Mouse (Mus musculus) brain, embryonic 14.5 days (tissue): ENCODE data around the gene Sh3bp5.

Source experiments
- CTCF ChIP-seq: fragments of 200-500 bp; IDR thresholded peaks from 2 replicates; pipeline ENCODE4 v1.5.1; 2012; ENCODE audit warnings: inconsistent platforms, mild to moderate bottlenecking, moderate library complexity, borderline replicate concordance; ENCODE audit not compliant: insufficient read depth, insufficient read length; ENCODE audit errors: extremely low read depth
- POLR2A ChIP-seq: fragments of 200-500 bp; IDR thresholded peaks from 2 replicates; pipeline ENCODE4 v1.6.1; 2012; ENCODE audit warnings: mild to moderate bottlenecking, inconsistent platforms, borderline replicate concordance; ENCODE audit not compliant: poor library complexity, insufficient read depth, insufficient read length, severe bottlenecking; ENCODE audit errors: extremely low read depth

- TF ChIP-seq CTCF (no peak), POLR2A (no peak)
Measured at GRCm38 (mm10) chr14:31422961-31423791, 12.7 kb downstream of the Sh3bp5 start.
